Mouse (Mus musculus) regulatory T cell (primary cell): ENCODE data around the gene Qrfpr.

Experiments
- in situ Hi-C: fragments of 300-600 bp; cut with MboI, MseI; formaldehyde crosslinking; loops from one replicate; pipeline ENCODE4 v1.15.1; 2025; ENCODE audit warnings: high pct_unique_total_duplicates

Gene Qrfpr

DNA sequence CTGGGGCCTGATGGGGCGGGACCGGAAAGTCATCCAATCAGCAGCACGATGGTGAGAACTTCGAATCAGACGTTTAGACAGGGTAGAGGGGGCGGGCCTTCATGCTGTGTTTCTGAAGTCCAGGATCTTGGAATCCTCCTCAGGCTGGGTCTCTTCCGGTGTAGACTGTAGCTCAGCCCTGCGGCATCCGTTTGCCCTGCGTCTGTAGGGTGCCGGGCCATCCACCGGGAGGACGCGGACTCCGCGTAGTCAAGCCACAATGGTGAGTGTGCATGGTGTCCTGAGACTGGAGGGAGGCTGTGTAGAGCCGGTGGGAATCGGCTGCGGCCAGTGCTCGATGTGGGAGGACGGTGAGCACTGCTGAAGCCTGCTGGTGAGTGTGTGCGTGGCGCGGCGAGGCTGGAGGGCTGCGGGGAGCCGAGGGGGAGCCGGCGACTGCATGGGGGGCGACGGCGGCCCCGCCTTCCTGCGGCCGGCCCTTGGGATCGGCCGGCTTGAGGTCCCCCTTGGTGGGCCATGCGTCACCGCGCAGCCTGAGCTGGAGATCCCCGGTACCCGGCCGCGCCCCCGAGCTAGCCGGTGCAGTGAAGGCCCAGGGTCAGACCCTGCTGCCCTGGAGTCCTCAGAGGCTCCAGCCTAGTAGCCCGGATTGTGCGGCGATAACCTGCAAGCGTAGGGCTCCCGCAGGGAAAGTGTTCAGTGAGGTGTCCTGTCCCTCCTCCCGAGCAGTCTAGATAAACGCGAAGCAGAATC is 71.0 kb downstream of the Qrfpr start, which contains the start of gene D3Ertd254e:
Gene D3Ertd254e, plus strand, starts transcription at position 84 of the 753 bp plus-strand sequence.
- in situ Hi-C loops = no loop called here

DNA sequence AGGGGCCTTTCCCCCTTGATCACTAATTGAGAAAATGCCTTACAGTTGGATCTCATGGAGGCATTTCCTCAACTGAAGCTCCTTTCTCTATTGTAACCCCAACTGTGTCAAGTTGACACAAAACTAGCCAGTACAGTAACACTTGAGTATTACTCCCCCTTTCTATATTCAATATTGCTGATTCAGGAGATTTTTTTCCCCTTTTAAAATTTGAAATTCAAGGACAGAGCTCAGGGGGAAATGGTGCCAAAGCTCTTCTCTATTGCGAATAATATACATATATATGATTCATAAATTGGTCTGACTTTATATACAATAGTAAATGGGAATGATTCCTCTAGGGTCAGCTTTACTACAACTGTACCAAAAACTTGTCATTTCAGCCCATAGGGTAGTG is 71.6 kb downstream of the Qrfpr start:
- in situ Hi-C loops = no loop called here

DNA sequence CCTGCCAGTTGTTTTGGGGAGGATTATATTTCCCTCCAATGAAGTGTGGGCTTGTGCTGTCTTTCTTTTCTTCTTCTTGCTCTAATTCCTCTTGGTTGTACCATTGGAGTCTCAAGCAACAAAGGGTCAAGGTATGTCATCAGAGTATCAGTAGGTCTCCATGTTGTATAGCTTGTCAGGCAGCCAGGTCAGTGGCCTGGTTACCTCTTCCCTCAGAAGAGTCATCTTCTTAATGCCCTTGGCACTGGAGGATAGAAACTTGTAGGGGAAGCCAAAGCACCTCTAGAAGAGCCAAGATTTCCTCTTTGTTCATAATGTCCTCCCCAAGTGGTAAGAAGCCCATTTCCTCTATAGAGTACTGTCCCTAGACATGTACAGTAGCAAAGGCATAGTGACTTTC is 83.1 kb downstream of the Qrfpr start:
- in situ Hi-C loops = loop anchor here (5.0 to 10.0 kb wide), 2 partner anchors 177 to 464 kb away; no protein-coding TSS in a partner anchor

DNA sequence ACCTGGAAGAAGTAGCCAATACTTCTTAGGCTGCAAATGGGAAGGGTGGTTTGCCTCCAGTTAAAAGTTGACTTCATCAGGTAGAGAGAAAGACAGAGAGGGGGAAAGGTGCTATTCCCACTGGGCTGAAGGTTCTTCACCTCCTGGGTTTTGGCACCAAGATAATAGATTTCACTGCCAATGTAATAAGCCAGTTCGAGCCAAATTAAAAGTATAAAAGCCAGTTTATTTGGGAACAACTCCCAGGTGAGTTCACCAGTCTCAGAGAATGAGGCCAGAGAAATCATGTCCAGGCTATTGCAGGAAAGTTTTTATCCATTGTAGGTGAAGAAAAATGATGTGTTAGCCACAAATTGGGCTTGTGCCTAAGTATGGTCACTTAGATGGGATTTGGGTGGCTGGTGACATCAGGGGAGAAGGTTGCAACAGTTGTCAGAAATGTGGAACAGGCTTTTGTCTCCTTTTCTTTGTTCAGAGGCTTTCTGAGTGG is 83.9 kb downstream of the Qrfpr start:
- in situ Hi-C loops = loop anchor here (5.0 to 10.0 kb wide), 2 partner anchors 176 to 463 kb away; no protein-coding TSS in a partner anchor

DNA sequence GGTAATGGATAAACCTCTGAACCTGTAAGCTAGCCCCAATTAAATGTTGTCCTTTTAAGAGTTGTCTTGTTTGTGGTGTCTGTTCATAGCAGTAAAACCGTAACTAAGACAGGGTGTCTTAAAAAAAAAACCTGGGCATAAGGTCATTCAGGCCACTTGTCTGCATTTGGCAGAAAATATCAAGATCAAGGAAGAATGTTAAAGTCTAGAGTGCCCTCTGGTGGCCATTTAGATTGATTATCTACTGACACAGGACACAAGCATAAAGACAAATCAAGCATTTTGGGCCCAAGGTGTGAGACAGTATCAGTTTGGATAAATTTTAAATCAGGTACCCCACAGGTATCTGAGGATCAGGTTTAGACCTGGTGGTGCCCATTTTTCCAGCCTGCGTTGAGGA is 84.6 kb downstream of the Qrfpr start:
- in situ Hi-C loops = loop anchor here (5.0 to 10.0 kb wide), 2 partner anchors 175 to 463 kb away; no protein-coding TSS in a partner anchor

DNA sequence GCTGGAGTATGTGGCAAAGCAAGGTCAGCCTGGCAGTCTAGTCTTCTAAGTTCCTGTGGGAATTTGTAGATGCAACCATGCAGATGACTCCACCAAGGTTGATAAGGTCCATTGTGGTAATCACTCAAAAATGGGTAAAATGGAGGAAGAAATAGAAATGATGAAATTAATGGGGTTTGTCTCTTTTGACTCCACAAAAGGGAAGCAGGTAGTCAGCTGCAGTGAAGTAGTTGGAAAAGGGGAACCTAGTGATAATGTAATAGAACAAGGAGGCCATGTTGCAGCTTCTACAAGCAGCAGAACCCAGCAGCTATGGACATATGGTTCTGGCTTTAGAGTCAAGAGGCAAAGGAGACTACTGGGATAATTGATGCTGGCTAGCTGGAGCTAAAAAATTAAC is 86.0 kb downstream of the Qrfpr start:
- in situ Hi-C loops = loop anchor here (5.0 to 10.0 kb wide), 2 partner anchors 174 to 461 kb away; no protein-coding TSS in a partner anchor
